Mouse (Mus musculus) liver, embryonic 12.5 days (tissue): ENCODE measurements around the gene Dnajc6. TPM values are rescaled to one million over a fixed set of nuclear protein-coding genes. Genes with fewer than 3 reads are reported as not detected.

Experiments used
- ATAC-seq: fragments of 200-750 bp; cut with Nextera tagmentation; 2 replicates; pipeline ENCODE4 v1.8.0; 2017; ENCODE audit warnings: moderate number of reproducible peaks, mild to moderate bottlenecking, moderate library complexity
- H3K27ac ChIP-seq: fragments of 300-500 bp; sonication (generic); 2 replicates; pipeline ENCODE4 v1.5.1; 2016; ENCODE audit warnings: mild to moderate bottlenecking
- H3K27me3 ChIP-seq: fragments of 300-500 bp; sonication (generic); replicated peaks from 2 replicates; pipeline ENCODE4 v1.6.1; 2016; ENCODE audit warnings: mild to moderate bottlenecking, moderate library complexity
- H3K36me3 ChIP-seq: fragments of 300-500 bp; sonication (generic); 2 replicates; pipeline ENCODE4 v1.6.1; 2016; ENCODE audit warnings: mild to moderate bottlenecking, moderate library complexity
- H3K4me1 ChIP-seq: fragments of 300-500 bp; sonication (generic); 2 replicates; pipeline ENCODE4 v1.6.1; 2016
- H3K4me2 ChIP-seq: fragments of 300-500 bp; sonication (generic); 2 replicates; pipeline ENCODE4 v1.6.1; 2016; ENCODE audit warnings: mild to moderate bottlenecking, moderate library complexity
- H3K4me3 ChIP-seq: fragments of 300-500 bp; sonication (generic); 2 replicates; pipeline ENCODE4 v1.5.1; 2016; ENCODE audit warnings: mild to moderate bottlenecking, moderate library complexity
- H3K9ac ChIP-seq: fragments of 300-500 bp; sonication (generic); 2 replicates; pipeline ENCODE4 v1.6.1; 2016; ENCODE audit warnings: mild to moderate bottlenecking, moderate library complexity
- H3K9me3 ChIP-seq: fragments of 300-500 bp; sonication (generic); replicated peaks from 2 replicates; pipeline ENCODE4 v1.6.1; 2016; ENCODE audit warnings: mild to moderate bottlenecking, moderate library complexity
- WGBS: fragments of 180-500 bp; shearing (Covaris S2); methylation state at CpG from one replicate; pipeline ENCODE4 v1.1.7; 2016; ENCODE audit not compliant: insufficient replicate concordance; 5-methylcytosine and 5-hydroxymethylcytosine counted together
- polyA plus RNA-seq: library from polyadenylated mRNA; unstranded; fragments of >200 nt; fragmentation: Nextera tagmentation; extraction: Ambion mirVana; gene quantifications from 2 replicates; pipeline ENCODE4 v1.2.1, GENCODE M21; 2016

Dnajc6 gene
- polyA plus RNA-seq, 1 experiment from 2014 or later = 0.10 TPM

DNA sequence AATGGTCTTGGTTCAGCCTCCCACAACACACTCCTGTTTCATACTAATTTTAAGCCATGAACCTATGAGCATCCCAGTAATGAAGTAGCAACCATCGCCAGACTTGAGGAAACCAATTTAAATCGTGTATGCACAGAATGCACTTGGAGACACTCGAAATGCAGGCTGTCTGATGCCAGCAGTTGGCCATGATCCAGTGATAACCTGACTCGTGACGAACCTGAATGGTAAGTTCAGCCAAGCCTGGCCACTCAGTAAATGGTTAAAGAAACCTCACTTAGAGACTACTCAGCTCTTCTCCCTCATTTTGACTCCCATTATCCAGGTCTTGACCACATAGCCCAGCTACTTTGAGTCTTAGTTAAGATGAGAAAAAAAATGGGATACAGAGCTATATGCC is 27.2 kb upstream of the Dnajc6 start:
- no peak overlapping the region for H3K9ac ChIP-seq
- H3K4me1 ChIP-seq = no peaks in the 10 kb centered on the region
- no peaks in the 10 kb centered on the region for H3K9me3 ChIP-seq
- H3K4me2 ChIP-seq = no peak overlapping the region
- 71% methylated on average over 5 of the region's 5 CpGs for WGBS
- H3K36me3 ChIP-seq = no peaks in the 10 kb centered on the region
- ATAC-seq = no peak
- H3K27ac ChIP-seq = no peak overlapping the region
- H3K4me3 ChIP-seq = no peak overlapping the region
- H3K27me3 ChIP-seq = no peaks in the 10 kb centered on the region

DNA sequence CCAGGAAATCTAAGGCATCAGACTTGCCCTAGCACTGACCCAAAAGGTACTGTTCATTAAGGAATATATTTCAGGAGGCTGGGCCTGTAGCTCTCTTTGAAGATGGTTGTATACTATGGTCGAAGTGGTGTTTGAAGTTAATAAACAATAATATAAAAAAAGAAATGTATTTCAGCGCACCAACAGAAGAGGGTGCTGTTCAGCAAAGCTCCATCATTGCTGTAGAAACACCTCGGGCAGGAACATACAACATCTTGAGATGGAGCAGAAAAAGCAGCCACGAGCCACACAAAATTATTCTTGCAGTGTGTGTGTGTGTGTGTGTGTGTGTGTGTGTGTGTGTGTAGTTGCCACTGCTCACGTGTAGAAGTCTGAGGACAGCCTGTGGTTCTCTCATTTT is 25.9 kb upstream of the Dnajc6 start:
- WGBS = 45% methylated on average over 5 of the region's 5 CpGs
- no peak overlapping the region for H3K4me3 ChIP-seq
- no peak for ATAC-seq

DNA sequence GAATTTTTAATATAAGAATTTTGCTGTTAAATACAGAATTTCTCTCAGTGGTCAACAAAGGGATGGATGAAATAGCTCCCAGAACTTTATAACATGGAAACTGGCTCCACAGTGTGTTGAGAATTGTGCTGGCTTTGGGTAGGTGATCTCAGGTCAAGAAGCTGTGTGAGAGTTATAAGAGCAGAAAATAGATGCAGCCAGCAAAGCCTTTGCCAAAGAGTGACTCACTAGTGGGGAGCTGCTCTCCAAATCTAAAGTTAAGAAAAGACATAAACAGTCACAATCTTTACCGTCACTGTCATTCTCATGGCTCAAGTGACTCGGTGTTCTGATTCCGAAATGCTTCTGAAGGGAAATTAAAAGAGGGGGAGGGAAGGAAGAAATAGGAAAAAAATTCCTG is 23.7 kb upstream of the Dnajc6 start:
- H3K27me3 ChIP-seq = no peaks in the 10 kb centered on the region
- H3K9ac ChIP-seq = no peak overlapping the region
- no peak overlapping the region for H3K27ac ChIP-seq
- no peak overlapping the region for H3K4me2 ChIP-seq
- no peak overlapping the region for H3K4me3 ChIP-seq
- ATAC-seq = no peak
- no peaks in the 10 kb centered on the region for H3K36me3 ChIP-seq
- WGBS = 59% methylated on average over 3 of the region's 3 CpGs
- no peaks in the 10 kb centered on the region for H3K9me3 ChIP-seq
- no peaks in the 10 kb centered on the region for H3K4me1 ChIP-seq

More for the DNA sequence above, 25.9 kb upstream of the Dnajc6 start:
- no peak overlapping the region for H3K4me2 ChIP-seq
- H3K9ac ChIP-seq = no peak overlapping the region
- no peaks in the 10 kb centered on the region for H3K9me3 ChIP-seq
- no peak overlapping the region for H3K27ac ChIP-seq
- no peaks in the 10 kb centered on the region for H3K27me3 ChIP-seq
- no peaks in the 10 kb centered on the region for H3K36me3 ChIP-seq
- no peaks in the 10 kb centered on the region for H3K4me1 ChIP-seq

DNA sequence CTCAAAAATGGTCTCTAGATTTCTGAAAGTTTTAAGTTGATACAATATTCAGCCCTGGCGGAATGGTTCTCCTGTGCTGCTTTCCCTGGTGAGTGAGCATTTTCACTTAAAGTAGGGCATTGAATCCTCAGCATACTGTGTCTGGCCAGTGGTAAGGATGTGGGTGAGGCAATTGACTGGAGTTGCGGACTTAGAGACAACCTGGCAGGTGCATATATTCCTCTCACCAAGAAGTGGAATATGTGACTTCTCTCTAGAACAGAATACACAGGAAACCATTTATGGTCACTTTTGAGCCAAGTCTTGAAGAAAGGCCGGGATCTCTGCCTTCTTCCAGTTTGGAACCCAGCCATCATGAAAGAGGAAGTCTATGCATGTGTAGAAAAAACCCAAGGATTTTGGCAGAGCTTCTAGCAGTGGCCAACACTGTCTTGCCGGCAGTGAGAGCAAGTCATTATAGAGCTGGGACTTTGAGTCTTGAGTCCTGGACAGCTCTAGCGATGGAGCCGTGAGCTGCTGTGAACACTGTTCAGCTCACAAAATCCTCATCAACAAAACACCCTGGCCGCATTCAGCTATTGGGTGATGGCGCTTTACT is 6.0 kb upstream of the Dnajc6 start:
- H3K4me3 ChIP-seq = no peak overlapping the region
- WGBS = 72% methylated on average over 8 of the region's 8 CpGs

DNA sequence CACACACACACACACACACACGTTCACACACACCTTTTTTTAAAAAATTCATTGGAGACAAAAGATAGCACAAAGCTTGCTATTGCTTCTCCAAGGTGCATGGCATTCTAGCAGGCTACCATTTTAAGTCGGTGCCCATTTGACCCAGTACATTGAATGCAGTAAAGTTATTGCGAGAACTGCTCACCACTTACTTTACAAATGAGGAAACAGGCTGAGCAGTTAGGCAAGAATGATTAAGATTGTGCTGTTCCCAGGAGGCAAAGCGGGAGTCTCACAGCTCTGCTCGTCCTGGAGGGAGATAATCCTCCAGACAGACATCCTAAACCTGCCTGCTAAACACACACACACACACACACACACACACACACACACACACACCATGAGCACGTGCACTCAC is 4.7 kb upstream of the Dnajc6 start:
- Histone ChIP-seq H3K9ac (no peak overlapping the region), H3K36me3 (no peaks in the 10 kb centered on the region), H3K4me3 (no peak overlapping the region), H3K4me1 (no peaks in the 10 kb centered on the region), H3K9me3 (no peaks in the 10 kb centered on the region), H3K27ac (no peak overlapping the region), H3K27me3 (peaks cover 33% of the 10 kb centered on the region), H3K4me2 (no peak overlapping the region)
- WGBS = 56% methylated on average over 6 of the region's 6 CpGs
- ATAC-seq = no peak

More for the DNA sequence above, 6.0 kb upstream of the Dnajc6 start:
- Histone ChIP-seq H3K9ac (no peak overlapping the region), H3K9me3 (no peaks in the 10 kb centered on the region), H3K4me1 (no peaks in the 10 kb centered on the region), H3K36me3 (no peaks in the 10 kb centered on the region), H3K27me3 (peaks cover 20% of the 10 kb centered on the region), H3K27ac (no peak overlapping the region), H3K4me2 (no peak overlapping the region)
- ATAC-seq = no peak

DNA sequence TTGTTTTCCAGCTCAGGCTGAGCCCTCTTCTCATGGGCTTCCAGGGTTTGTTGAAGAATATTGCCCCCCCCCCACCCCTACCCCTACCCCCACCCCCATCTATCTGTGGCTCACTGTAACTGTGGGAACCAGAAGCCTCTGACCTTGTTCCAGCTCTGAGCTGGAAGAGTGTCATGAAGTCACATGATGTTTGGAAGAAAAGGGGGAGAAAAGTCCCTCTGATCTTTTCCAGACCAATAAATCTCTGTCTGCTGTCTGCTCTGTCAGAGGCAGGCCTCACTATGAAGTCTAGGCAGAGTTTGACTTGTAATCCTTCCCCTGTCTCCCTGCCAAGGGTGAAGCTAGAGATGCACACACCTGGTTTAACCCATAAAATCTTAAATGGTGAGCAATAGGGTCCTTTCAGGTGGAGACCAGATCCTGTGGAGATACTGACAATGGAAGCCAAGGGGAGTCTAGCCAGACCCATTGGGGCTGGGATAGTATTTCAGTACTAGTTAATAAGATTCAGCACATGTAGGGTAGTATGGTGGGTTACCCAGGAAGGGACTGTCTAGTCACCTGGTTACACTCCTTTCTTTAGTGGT is 2.7 kb upstream of the Dnajc6 start:
- Histone ChIP-seq H3K4me1 (no peaks in the 10 kb centered on the region), H3K36me3 (no peaks in the 10 kb centered on the region), H3K4me3 (no peak overlapping the region), H3K9me3 (no peaks in the 10 kb centered on the region), H3K27me3 (peaks cover 52% of the 10 kb centered on the region), H3K27ac (no peak overlapping the region), H3K9ac (no peak overlapping the region), H3K4me2 (no peak overlapping the region)
- ATAC-seq = no peak

DNA sequence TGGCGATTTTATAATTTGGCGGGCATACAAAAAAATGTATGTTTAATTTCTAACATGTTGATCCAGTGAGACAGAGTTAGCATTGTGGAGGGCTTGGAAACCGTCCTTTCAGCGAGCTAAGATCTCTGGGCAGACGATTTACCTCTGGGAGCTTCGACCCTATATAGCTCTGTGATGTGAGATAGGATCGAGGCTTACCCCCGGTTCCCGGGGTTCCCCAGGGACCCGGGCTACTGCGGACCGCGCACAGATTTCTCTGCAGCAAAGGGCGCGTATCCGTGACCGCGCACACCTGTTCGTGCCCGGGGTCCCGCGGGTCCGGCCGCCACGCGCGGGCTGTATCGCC is 287 bp upstream of the Dnajc6 start:
- ATAC-seq = no peak
- no peak overlapping the region for H3K27ac ChIP-seq
- H3K4me3 ChIP-seq = peak overlapping the region; percentile 44
- peaks cover 57% of the 10 kb centered on the region for H3K27me3 ChIP-seq
- H3K4me1 ChIP-seq = no peaks in the 10 kb centered on the region
- no peaks in the 10 kb centered on the region for H3K36me3 ChIP-seq
- WGBS = 5% methylated on average over 16 of the region's 28 CpGs
- peak overlapping the region; percentile 68 for H3K4me2 ChIP-seq
- no peaks in the 10 kb centered on the region for H3K9me3 ChIP-seq
- H3K9ac ChIP-seq = no peak overlapping the region

DNA sequence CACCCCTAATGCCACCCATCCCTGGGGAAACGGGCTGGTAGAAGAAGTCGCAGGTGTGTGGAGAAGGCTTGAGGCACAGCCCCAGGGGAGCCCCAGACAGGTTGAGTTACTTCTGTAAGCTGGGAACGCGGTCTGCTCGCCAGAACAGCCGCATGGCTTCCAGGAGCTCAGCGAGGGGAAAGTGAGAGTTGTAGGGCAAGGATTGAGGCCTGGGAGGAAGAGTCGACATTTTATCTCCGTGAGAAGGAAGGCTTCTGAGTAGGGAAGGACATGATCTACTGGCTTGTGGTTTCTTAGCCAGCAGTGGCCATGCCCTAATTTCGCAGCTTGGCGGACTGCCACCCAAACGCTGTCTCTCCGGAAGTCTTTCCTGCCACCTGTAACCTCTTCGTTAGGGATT is 888 bp downstream of the Dnajc6 start:
- no peaks in the 10 kb centered on the region for H3K36me3 ChIP-seq
- H3K27me3 ChIP-seq = peaks cover 57% of the 10 kb centered on the region
- H3K9me3 ChIP-seq = no peaks in the 10 kb centered on the region
- 6% methylated on average over 14 of the region's 14 CpGs for WGBS
- H3K4me1 ChIP-seq = no peaks in the 10 kb centered on the region
- H3K27ac ChIP-seq = no peak overlapping the region
- no peak for ATAC-seq
- no peak overlapping the region for H3K9ac ChIP-seq
- H3K4me2 ChIP-seq = peak overlapping the region; percentile 68
- no peak overlapping the region for H3K4me3 ChIP-seq

DNA sequence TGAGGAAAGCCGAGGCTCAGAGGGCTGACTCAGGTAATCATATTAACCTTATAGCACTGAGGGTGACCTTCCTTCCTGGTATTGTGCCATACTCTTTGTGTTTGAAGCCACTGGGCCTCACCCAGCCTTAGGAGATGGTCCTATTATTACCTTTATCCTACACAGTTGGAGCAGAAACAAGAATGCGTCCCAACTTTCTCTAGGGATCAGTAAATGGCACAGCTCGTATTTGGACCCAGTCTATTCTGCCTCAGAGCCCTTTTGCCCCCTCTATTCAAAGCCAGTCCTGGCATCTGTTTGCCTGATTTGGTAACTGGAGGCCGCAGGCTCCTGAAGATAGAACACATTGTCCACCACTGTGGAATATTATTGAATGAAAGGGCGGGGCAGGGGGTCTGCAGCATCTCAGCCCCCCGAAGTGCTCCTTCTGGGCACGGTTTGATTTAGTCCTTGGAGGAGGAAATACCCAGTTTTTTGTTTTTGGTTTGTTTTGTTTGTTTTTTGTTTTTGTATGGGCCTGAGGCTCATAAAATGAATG is 8.1 kb downstream of the Dnajc6 start:
- no peaks in the 10 kb centered on the region for H3K36me3 ChIP-seq
- H3K27me3 ChIP-seq = peaks cover 25% of the 10 kb centered on the region
- no peak overlapping the region for H3K9ac ChIP-seq
- H3K27ac ChIP-seq = no peak overlapping the region
- no peak overlapping the region for H3K4me3 ChIP-seq
- H3K4me1 ChIP-seq = no peaks in the 10 kb centered on the region
- ATAC-seq = no peak
- WGBS = 52% methylated on average over 7 of the region's 7 CpGs
- no peak overlapping the region for H3K4me2 ChIP-seq
- no peaks in the 10 kb centered on the region for H3K9me3 ChIP-seq

DNA sequence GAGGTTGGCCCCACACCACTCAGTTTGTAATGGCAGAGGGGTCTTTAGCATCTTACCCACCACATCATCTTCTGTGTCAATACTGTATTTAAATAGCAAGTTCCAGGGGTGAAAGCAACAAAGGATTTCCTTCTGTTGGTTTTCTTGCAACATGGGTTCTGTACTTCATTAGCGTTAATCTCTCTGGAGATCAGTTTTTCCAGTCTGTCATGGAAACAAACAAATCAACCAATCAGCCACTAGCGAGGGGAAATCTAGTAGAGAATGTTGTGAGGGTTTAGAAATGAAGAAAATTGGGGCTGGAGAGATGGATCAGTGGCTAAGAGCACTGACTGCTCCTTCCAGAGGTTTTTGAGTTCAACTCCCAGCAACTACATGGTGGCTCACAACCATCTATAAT is 9.5 kb downstream of the Dnajc6 start:
- H3K9me3 ChIP-seq = no peaks in the 10 kb centered on the region
- WGBS = 61% methylated on average over 2 of the region's 2 CpGs
- H3K9ac ChIP-seq = no peak overlapping the region
- H3K4me3 ChIP-seq = no peak overlapping the region
- no peak overlapping the region for H3K4me2 ChIP-seq
- H3K4me1 ChIP-seq = no peaks in the 10 kb centered on the region
- no peak for ATAC-seq
- no peak overlapping the region for H3K27ac ChIP-seq
- H3K27me3 ChIP-seq = peaks cover 29% of the 10 kb centered on the region
- H3K36me3 ChIP-seq = no peaks in the 10 kb centered on the region

DNA sequence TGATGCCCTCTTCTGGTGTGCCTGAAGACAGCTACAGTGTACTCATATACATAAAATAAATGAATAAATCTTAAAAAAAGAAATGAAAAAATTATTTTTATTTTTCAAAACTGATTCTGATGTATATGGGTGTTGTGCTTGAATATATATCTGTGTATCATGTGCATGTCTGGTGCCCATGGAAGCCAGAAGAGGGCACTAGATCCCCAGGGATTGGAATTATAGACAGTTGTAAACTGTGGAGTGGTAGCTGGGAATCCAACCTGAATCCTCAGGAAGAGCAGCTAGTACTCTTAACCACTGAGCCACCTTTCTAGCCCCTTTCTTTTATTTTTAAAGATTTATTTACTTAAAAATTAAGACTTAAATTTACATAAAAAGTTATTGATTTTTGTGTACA is 9.9 kb downstream of the Dnajc6 start:
- Histone ChIP-seq H3K9ac (no peak overlapping the region), H3K27me3 (peaks cover 29% of the 10 kb centered on the region), H3K4me2 (no peak overlapping the region), H3K4me1 (no peaks in the 10 kb centered on the region), H3K9me3 (no peaks in the 10 kb centered on the region), H3K36me3 (no peaks in the 10 kb centered on the region), H3K27ac (no peak overlapping the region), H3K4me3 (no peak overlapping the region)
- no peak for ATAC-seq

DNA sequence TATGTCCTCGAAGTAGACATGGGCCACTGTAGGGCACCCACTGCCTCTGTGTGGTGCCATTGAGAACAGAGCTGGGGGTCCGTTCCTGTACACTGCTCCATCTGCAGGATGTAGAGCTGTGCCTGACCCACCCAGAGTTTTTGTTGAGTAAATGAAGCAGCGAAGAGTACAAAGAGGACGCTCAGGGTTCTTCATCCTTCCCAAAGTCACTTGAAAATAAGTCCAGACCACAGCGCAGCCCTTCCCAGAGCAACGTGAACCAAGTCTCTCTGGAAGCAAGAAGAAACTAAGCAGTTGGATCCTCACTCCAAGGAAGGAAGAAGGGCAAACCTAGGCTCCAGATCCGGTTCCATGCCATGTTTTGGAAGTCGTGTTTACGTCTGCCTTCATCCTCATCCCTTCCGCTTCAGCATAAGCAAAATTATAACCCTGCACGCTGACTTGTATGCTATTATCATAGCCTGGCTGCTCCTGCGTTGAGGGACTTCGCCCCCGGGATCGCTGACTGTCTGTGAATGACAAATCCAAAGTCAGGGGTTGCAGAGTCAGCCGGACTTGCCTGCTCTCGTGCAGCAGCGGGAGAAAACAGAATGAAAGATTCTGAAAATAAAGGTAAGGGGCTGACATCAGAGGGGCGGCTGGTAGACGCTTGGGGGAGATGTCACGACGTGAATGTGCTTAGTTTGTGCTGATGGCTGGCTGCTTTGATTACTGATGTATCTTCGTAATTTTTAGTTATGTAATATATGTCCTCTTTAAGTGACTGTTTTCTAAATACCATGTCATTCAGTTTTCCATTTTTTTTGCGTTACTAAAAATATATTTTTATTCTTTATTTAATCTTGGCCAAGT is 11.3 kb downstream of the Dnajc6 start:
- H3K4me1 ChIP-seq = no peaks in the 10 kb centered on the region
- H3K9ac ChIP-seq = no peak overlapping the region
- H3K4me2 ChIP-seq = peak overlapping the region; percentile 53
- peaks cover 29% of the 10 kb centered on the region for H3K27me3 ChIP-seq
- no peak for ATAC-seq
- no peak overlapping the region for H3K27ac ChIP-seq
- H3K4me3 ChIP-seq = peak overlapping the region; percentile 37
- 11% methylated on average over 24 of the region's 24 CpGs for WGBS
- no peaks in the 10 kb centered on the region for H3K36me3 ChIP-seq
- no peaks in the 10 kb centered on the region for H3K9me3 ChIP-seq
